Mouse (Mus musculus): ENCODE data around the gene Clic3.

- TF ChIP-seq MAX (IDR thresholded peaks at IDR 0.05) (no peak), CTCF (IDR thresholded peaks at IDR 0.05; ENCODE audit: control insufficient read depth, insufficient read depth, insufficient read length) (no peak), USF1 (IDR thresholded peaks at IDR 0.05; ENCODE audit: low read depth) (no peak)
Measured at GRCm38 (mm10) chr2:25429435-25430180, 27.0 kb upstream of the Clic3 start.

All from C2C12 (cell line).